Mouse (Mus musculus) heart, adult 2 months (tissue): ENCODE data around the gene Mink1. TPM values are rescaled to one million over a fixed set of nuclear protein-coding genes. Genes with fewer than 3 reads are reported as not detected.

Source experiments
- DNase-seq, 2 experiments: peaks; one replicate each; pipeline ENCODE4 v3.0.0; 2021
- H3K27ac ChIP-seq: fragments of 200-600 bp; 2 replicates; pipeline ENCODE4 v1.8.1; 2022
- H3K27me3 ChIP-seq: fragments of 200-500 bp; 2 replicates; pipeline ENCODE4 v1.6.1; 2012; ENCODE audit warnings: mild to moderate bottlenecking, low read length, inconsistent platforms, mixed read lengths; ENCODE audit not compliant: control insufficient read depth, insufficient read depth
- H3K36me3 ChIP-seq: fragments of 200-500 bp; 2 replicates; pipeline ENCODE4 v1.6.1; 2012; ENCODE audit warnings: low read length, inconsistent platforms; ENCODE audit not compliant: control insufficient read depth, insufficient read depth
- H3K4me1 ChIP-seq: fragments of 200-500 bp; 2 replicates; pipeline ENCODE4 v1.6.1; 2011; ENCODE audit warnings: low read length; ENCODE audit not compliant: control insufficient read depth, insufficient read depth
- H3K4me3 ChIP-seq: fragments of 200-600 bp; 2 replicates; pipeline ENCODE4 v1.8.1; 2022
- H3K79me2 ChIP-seq: fragments of 200-500 bp; replicated peaks from 2 replicates; pipeline ENCODE4 v1.6.1; 2012; ENCODE audit warnings: mild to moderate bottlenecking, inconsistent platforms, low read length, moderate library complexity, mixed read lengths; ENCODE audit not compliant: control insufficient read depth, insufficient read depth
- H3K9ac ChIP-seq: fragments of 200-500 bp; 2 replicates; pipeline ENCODE4 v1.6.1; 2012; ENCODE audit warnings: low read depth, mild to moderate bottlenecking, control low read depth, inconsistent platforms, low read length, mixed read lengths
- CTCF ChIP-seq: fragments of 200-600 bp; IDR thresholded peaks from 2 replicates; pipeline ENCODE4 v1.8.1; 2022; ENCODE audit warnings: antibody characterized with exemption, mild to moderate bottlenecking, moderate library complexity
- EP300 ChIP-seq: fragments of 200-500 bp; IDR thresholded peaks from 2 replicates; pipeline ENCODE4 v1.6.1; 2011; ENCODE audit warnings: low read depth, low read length, control low read depth; ENCODE audit not compliant: insufficient read depth
- POLR2A ChIP-seq: fragments of 200-500 bp; IDR thresholded peaks from 2 replicates; pipeline ENCODE4 v1.6.1; 2011; ENCODE audit warnings: mild to moderate bottlenecking, low read depth, low read length, control low read depth; ENCODE audit not compliant: insufficient read depth
- WGBS: fragments of 180-500 bp; shearing (Covaris S2); methylation state at CpG from one replicate; pipeline ENCODE4 v1.1.7; 2018; 5-methylcytosine and 5-hydroxymethylcytosine counted together
- intact Hi-C: fragments of 180-260 bp; cut with DNase I; formaldehyde crosslinking; loops from one replicate; pipeline ENCODE4 v1.15.1; 2025
- polyA plus RNA-seq: library from polyadenylated mRNA; depleted of rRNA; stranded (reverse); fragments of >200 nt; gene quantifications from 2 replicates; pipeline ENCODE4 v1.2.3, GENCODE M21; 2012
- total RNA-seq, 2 experiments: library from RNA; stranded (reverse); gene quantifications; 2 replicates each; pipeline ENCODE4 v1.2.3; 2021

Gene Mink1
- total and polyA plus RNA-seq, 3 experiments = 40.8 to 46.8 (median 41.3) TPM

- peaks cover 12% of the 10 kb centered on the region for H3K4me1 ChIP-seq
- no peak overlapping the region for H3K27ac ChIP-seq
- intact Hi-C loops = no loop called here
- 85% methylated on average over 9 of the region's 9 CpGs for WGBS
- H3K4me3 ChIP-seq = no peak overlapping the region
- TF ChIP-seq POLR2A (no peak), EP300 (no peak), CTCF (no peak)
- H3K79me2 ChIP-seq = no peaks in the 10 kb centered on the region
- no peak for DNase-seq
- H3K9ac ChIP-seq = no peak overlapping the region
- H3K36me3 ChIP-seq = no peaks in the 10 kb centered on the region; the same call in 1 of the 2 replicates
- no peaks in the 10 kb centered on the region for H3K27me3 ChIP-seq
These were observed 35.8 kb downstream of the Mink1 start for GRCm38 (mm10) chr11:70598451-70598953.

- TF ChIP-seq POLR2A (no peak), CTCF (peak; percentile 98; the same call in 1 of the 2 replicates), EP300 (peak; percentile 95)
- Histone ChIP-seq H3K27me3 (no peaks in the 10 kb centered on the region), H3K9ac (no peak overlapping the region), H3K4me1 (no peaks in the 10 kb centered on the region), H3K36me3 (no peaks in the 10 kb centered on the region), H3K27ac (no peak overlapping the region), H3K79me2 (no peaks in the 10 kb centered on the region), H3K4me3 (no peak overlapping the region)
- intact Hi-C loops = loop anchor here (1.0 to 10.0 kb wide), 6 partner anchors 40 to 193 kb away; partner anchors contain the start of genes Cxcl16, Med11, Pelp1 and Pld2
- DNase-seq = peak; percentile 79 to 84
- 57% methylated on average over 14 of the region's 14 CpGs for WGBS
These were observed 42.4 kb downstream of the Mink1 start for GRCm38 (mm10) chr11:70605024-70605566.

- Histone ChIP-seq H3K4me1 (no peaks in the 10 kb centered on the region), H3K27me3 (no peaks in the 10 kb centered on the region), H3K79me2 (no peaks in the 10 kb centered on the region), H3K9ac (no peak overlapping the region), H3K36me3 (no peaks in the 10 kb centered on the region), H3K27ac (no peak overlapping the region), H3K4me3 (no peak overlapping the region)
- TF ChIP-seq POLR2A (no peak), CTCF (no peak)
- DNase-seq = no peak
- 81% methylated on average over 12 of the region's 12 CpGs for WGBS
- intact Hi-C loops = loop anchor here (5.0 to 10.0 kb wide), 2 partner anchors 152 to 194 kb away; partner anchors contain the start of genes Cxcl16, Med11, Pelp1 and Zmynd15
These were observed 44.0 kb downstream of the Mink1 start for GRCm38 (mm10) chr11:70606717-70607116.

- no peak overlapping the region for H3K9ac ChIP-seq
- 83% methylated on average over 9 of the region's 9 CpGs for WGBS
- no peak for TF ChIP-seq POLR2A
- no peak for TF ChIP-seq EP300
- no peak for TF ChIP-seq CTCF
- no peaks in the 10 kb centered on the region for H3K4me1 ChIP-seq
- intact Hi-C loops = loop anchor here (5.0 to 10.0 kb wide), 2 partner anchors 153 to 195 kb away; partner anchors contain the start of genes Cxcl16, Med11, Pelp1 and Zmynd15
- no peak for DNase-seq
- H3K27ac ChIP-seq = no peak overlapping the region
- H3K79me2 ChIP-seq = no peaks in the 10 kb centered on the region
- H3K27me3 ChIP-seq = no peaks in the 10 kb centered on the region
- no peak overlapping the region for H3K4me3 ChIP-seq
- H3K36me3 ChIP-seq = no peaks in the 10 kb centered on the region
These were observed 44.9 kb downstream of the Mink1 start for GRCm38 (mm10) chr11:70607611-70608010.

DNA sequence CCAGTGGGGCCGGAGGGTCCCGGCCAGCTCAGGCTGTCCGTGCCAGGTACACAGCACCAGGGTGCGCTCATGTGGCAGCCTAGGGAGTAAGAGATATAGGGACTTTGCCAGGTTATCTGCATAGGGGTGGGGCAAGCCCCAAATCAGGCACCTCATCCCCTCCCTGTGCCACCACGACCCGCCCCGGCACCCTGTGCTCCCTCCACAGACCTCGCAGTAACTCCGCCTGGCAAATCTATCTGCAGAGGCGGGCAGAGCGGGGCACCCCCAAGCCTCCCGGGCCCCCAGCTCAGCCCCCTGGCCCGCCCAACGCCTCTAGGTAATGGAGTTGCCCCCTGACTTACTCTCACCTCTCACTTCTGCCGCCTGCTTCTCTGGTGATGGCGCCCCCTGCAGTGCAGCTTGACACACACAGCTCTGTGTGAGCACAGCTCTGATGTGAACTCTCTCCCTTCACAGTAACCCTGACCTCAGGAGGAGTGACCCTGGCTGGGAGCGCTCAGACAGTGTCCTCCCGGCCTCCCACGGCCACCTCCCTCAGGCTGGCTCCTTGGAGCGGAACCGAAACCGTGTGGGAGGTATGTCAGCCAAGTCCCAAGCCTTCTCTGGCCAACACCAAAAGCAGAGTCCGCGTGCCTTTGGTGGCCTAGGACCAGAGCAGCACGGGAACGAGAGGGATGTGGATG is 45.8 kb downstream of the Mink1 start:
- Histone ChIP-seq H3K27ac (no peak overlapping the region), H3K79me2 (no peaks in the 10 kb centered on the region), H3K27me3 (no peaks in the 10 kb centered on the region), H3K4me1 (no peaks in the 10 kb centered on the region), H3K36me3 (no peaks in the 10 kb centered on the region), H3K9ac (no peak overlapping the region), H3K4me3 (no peak overlapping the region)
- 91% methylated on average over 26 of the region's 26 CpGs for WGBS
- DNase-seq = no peak
- no peak for TF ChIP-seq EP300
- TF ChIP-seq CTCF = peak; percentile 55
- intact Hi-C loops = loop anchor here (5.0 to 10.0 kb wide), 2 partner anchors 154 to 196 kb away; partner anchors contain the start of genes Cxcl16, Med11, Pelp1 and Zmynd15

DNA sequence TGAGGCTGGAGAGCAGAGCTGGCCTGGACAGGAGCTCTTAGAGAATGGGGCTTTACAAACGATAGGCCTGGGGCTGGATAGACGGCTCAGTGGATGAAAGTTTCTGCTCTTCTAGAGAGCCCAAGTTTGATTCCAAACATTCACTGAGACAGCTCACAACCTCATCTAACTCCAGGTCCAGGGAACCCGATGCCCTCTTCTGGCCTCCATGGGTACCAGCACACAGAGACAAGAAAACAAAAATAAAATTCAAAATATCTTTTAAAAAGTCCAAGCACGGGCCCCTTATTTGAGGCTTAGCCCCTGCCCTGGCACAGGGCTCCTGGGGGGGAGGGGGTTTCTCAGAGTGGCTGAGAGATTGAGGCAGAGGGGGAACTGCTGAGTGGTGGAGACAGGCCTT is 48.1 kb downstream of the Mink1 start:
- H3K4me1 ChIP-seq = peaks cover 3% of the 10 kb centered on the region
- H3K27me3 ChIP-seq = no peaks in the 10 kb centered on the region
- H3K4me3 ChIP-seq = no peak overlapping the region
- intact Hi-C loops = no loop called here
- no peak overlapping the region for H3K27ac ChIP-seq
- H3K79me2 ChIP-seq = no peaks in the 10 kb centered on the region
- WGBS = 89% methylated on average over 4 of the region's 4 CpGs
- TF ChIP-seq CTCF (peak; percentile 30), POLR2A (no peak)
- H3K36me3 ChIP-seq = no peaks in the 10 kb centered on the region
- H3K9ac ChIP-seq = no peak overlapping the region
- DNase-seq = no peak
